Mouse (Mus musculus): ENCODE results near the gene Tm9sf4. TPM values are rescaled to one million over a fixed set of nuclear protein-coding genes. Genes with fewer than 3 reads are reported as not detected.
A peak's percentile ranks its signal among the peaks of the same experiment; 100 is the strongest.

Tm9sf4 gene
- polyA plus RNA-seq, 1 experiment from 2014 or later = 75.8 TPM

GRCm38 (mm10) chr2:153213351-153213750 is 52.2 kb downstream of the Tm9sf4 start:
- H3K9me3 ChIP-seq (replicated peaks; ENCODE audit: control insufficient read depth, low read length) = no peaks in the 10 kb centered on the region
- H3K27ac ChIP-seq (ENCODE audit: low read depth, low read length) = no peak overlapping the region
- 82% methylated on average over 4 of the region's 4 CpGs for WGBS (ENCODE audit: insufficient replicate concordance)
- peaks cover 5% of the 10 kb centered on the region; the same call in 1 of the 2 replicates for H3K4me1 ChIP-seq (ENCODE audit: control insufficient read depth, insufficient read depth, low read length)
- H3K4me3 ChIP-seq (ENCODE audit: low read depth, low read length) = no peak overlapping the region
- H3K36me3 ChIP-seq (ENCODE audit: control insufficient read depth, insufficient read depth, low read length) = peaks cover 12% of the 10 kb centered on the region
- H3K9ac ChIP-seq (ENCODE audit: low read depth, low read length) = no peak overlapping the region
- no peaks in the 10 kb centered on the region for H3K27me3 ChIP-seq (ENCODE audit: control insufficient read depth, insufficient read depth, low read length)
- H3K4me2 ChIP-seq = no peak overlapping the region
- no peak for ATAC-seq (replicated peaks; ENCODE audit: insufficient number of reproducible peaks, low FRiP score, low TSS enrichment)

GRCm38 (mm10) chr2:153214771-153215259 is 53.7 kb downstream of the Tm9sf4 start:
- Histone ChIP-seq H3K9me3 (replicated peaks; ENCODE audit: control insufficient read depth, low read length) (no peaks in the 10 kb centered on the region), H3K4me2 (no peak overlapping the region)
- peak; percentile 68; the same call in 1 of the 2 replicates for ATAC-seq (replicated peaks; ENCODE audit: insufficient number of reproducible peaks, low FRiP score, low TSS enrichment)

GRCm38 (mm10) chr2:153215421-153215820 is 54.3 kb downstream of the Tm9sf4 start:
- H3K4me2 ChIP-seq = no peak overlapping the region
- no peak overlapping the region for H3K9ac ChIP-seq (ENCODE audit: low read depth, low read length)
- H3K4me3 ChIP-seq (ENCODE audit: low read depth, low read length) = no peak overlapping the region
- WGBS (ENCODE audit: insufficient replicate concordance) = 60% methylated on average over 4 of the region's 4 CpGs
- no peak overlapping the region for H3K27ac ChIP-seq (ENCODE audit: low read depth, low read length)
- no peaks in the 10 kb centered on the region for H3K27me3 ChIP-seq (ENCODE audit: control insufficient read depth, insufficient read depth, low read length)
- H3K4me1 ChIP-seq (ENCODE audit: control insufficient read depth, insufficient read depth, low read length) = peaks cover 5% of the 10 kb centered on the region; the same call in 1 of the 2 replicates
- no peaks in the 10 kb centered on the region for H3K36me3 ChIP-seq (ENCODE audit: control insufficient read depth, insufficient read depth, low read length)
- ATAC-seq (replicated peaks; ENCODE audit: insufficient number of reproducible peaks, low FRiP score, low TSS enrichment) = no peak
- no peaks in the 10 kb centered on the region for H3K9me3 ChIP-seq (replicated peaks; ENCODE audit: control insufficient read depth, low read length)

More at GRCm38 (mm10) chr2:153214771-153215259, 53.7 kb downstream of the Tm9sf4 start:
- Histone ChIP-seq H3K27me3 (ENCODE audit: control insufficient read depth, insufficient read depth, low read length) (no peaks in the 10 kb centered on the region), H3K27ac (ENCODE audit: low read depth, low read length) (no peak overlapping the region), H3K36me3 (ENCODE audit: control insufficient read depth, insufficient read depth, low read length) (peaks cover 3% of the 10 kb centered on the region; the same call in 1 of the 2 replicates), H3K4me1 (ENCODE audit: control insufficient read depth, insufficient read depth, low read length) (peaks cover 5% of the 10 kb centered on the region; the same call in 1 of the 2 replicates), H3K9ac (ENCODE audit: low read depth, low read length) (no peak overlapping the region), H3K4me3 (ENCODE audit: low read depth, low read length) (no peak overlapping the region)
- 33% methylated on average over 6 of the region's 6 CpGs for WGBS (ENCODE audit: insufficient replicate concordance)

GRCm38 (mm10) chr2:153217826-153218340 is 56.8 kb downstream of the Tm9sf4 start:
- no peaks in the 10 kb centered on the region for H3K9me3 ChIP-seq (replicated peaks; ENCODE audit: control insufficient read depth, low read length)
- no peak overlapping the region for H3K4me3 ChIP-seq (ENCODE audit: low read depth, low read length)
- no peaks in the 10 kb centered on the region for H3K27me3 ChIP-seq (ENCODE audit: control insufficient read depth, insufficient read depth, low read length)
- WGBS (ENCODE audit: insufficient replicate concordance) = 44% methylated on average over 10 of the region's 10 CpGs
- peaks cover 5% of the 10 kb centered on the region; the same call in 1 of the 2 replicates for H3K4me1 ChIP-seq (ENCODE audit: control insufficient read depth, insufficient read depth, low read length)
- no peak overlapping the region for H3K27ac ChIP-seq (ENCODE audit: low read depth, low read length)
- H3K9ac ChIP-seq (ENCODE audit: low read depth, low read length) = no peak overlapping the region; the same call in 1 of the 2 replicates
- no peak for ATAC-seq (replicated peaks; ENCODE audit: insufficient number of reproducible peaks, low FRiP score, low TSS enrichment)
- no peak overlapping the region for H3K4me2 ChIP-seq
- H3K36me3 ChIP-seq (ENCODE audit: control insufficient read depth, insufficient read depth, low read length) = no peaks in the 10 kb centered on the region

- no peaks in the 10 kb centered on the region for H3K9me3 ChIP-seq (replicated peaks; ENCODE audit: control insufficient read depth, low read length)
- no peak overlapping the region for H3K9ac ChIP-seq (ENCODE audit: low read depth, low read length)
- H3K4me3 ChIP-seq (ENCODE audit: low read depth, low read length) = no peak overlapping the region
- no peaks in the 10 kb centered on the region for H3K36me3 ChIP-seq (ENCODE audit: control insufficient read depth, insufficient read depth, low read length)
- no peak overlapping the region for H3K27ac ChIP-seq (ENCODE audit: low read depth, low read length)
- peaks cover 5% of the 10 kb centered on the region; the same call in 1 of the 2 replicates for H3K4me1 ChIP-seq (ENCODE audit: control insufficient read depth, insufficient read depth, low read length)
- H3K27me3 ChIP-seq (ENCODE audit: control insufficient read depth, insufficient read depth, low read length) = no peaks in the 10 kb centered on the region
- no peak overlapping the region for H3K4me2 ChIP-seq
- WGBS (ENCODE audit: insufficient replicate concordance) = 73% methylated on average over 3 of the region's 3 CpGs
- ATAC-seq (replicated peaks; ENCODE audit: insufficient number of reproducible peaks, low FRiP score, low TSS enrichment) = no peak
These were observed 57.4 kb downstream of the Tm9sf4 start for GRCm38 (mm10) chr2:153218516-153218915.

GRCm38 (mm10) chr2:153221620-153222019 is 60.5 kb downstream of the Tm9sf4 start:
- Histone ChIP-seq H3K4me3 (ENCODE audit: low read depth, low read length) (no peak overlapping the region), H3K4me2 (0 out of 2 replicates have a peak overlapping the region, but pooled peaks have one; percentile 3), H3K36me3 (ENCODE audit: control insufficient read depth, insufficient read depth, low read length) (no peaks in the 10 kb centered on the region), H3K9me3 (replicated peaks; ENCODE audit: control insufficient read depth, low read length) (no peaks in the 10 kb centered on the region), H3K9ac (ENCODE audit: low read depth, low read length) (no peak overlapping the region), H3K4me1 (ENCODE audit: control insufficient read depth, insufficient read depth, low read length) (peaks cover 10% of the 10 kb centered on the region), H3K27ac (ENCODE audit: low read depth, low read length) (peak overlapping the region; percentile 51; the same call in 1 of the 2 replicates), H3K27me3 (ENCODE audit: control insufficient read depth, insufficient read depth, low read length) (no peaks in the 10 kb centered on the region)
- peak; percentile 70; the same call in 1 of the 2 replicates for ATAC-seq (replicated peaks; ENCODE audit: insufficient number of reproducible peaks, low FRiP score, low TSS enrichment)
- WGBS (ENCODE audit: insufficient replicate concordance) = 47% methylated on average over 4 of the region's 4 CpGs

- H3K4me1 ChIP-seq (ENCODE audit: control insufficient read depth, insufficient read depth, low read length) = peaks cover 10% of the 10 kb centered on the region
- H3K9me3 ChIP-seq (replicated peaks; ENCODE audit: control insufficient read depth, low read length) = no peaks in the 10 kb centered on the region
- H3K4me2 ChIP-seq = no peak overlapping the region
- H3K4me3 ChIP-seq (ENCODE audit: low read depth, low read length) = no peak overlapping the region
- H3K36me3 ChIP-seq (ENCODE audit: control insufficient read depth, insufficient read depth, low read length) = no peaks in the 10 kb centered on the region
- no peak overlapping the region for H3K27ac ChIP-seq (ENCODE audit: low read depth, low read length)
- no peak overlapping the region for H3K9ac ChIP-seq (ENCODE audit: low read depth, low read length)
- H3K27me3 ChIP-seq (ENCODE audit: control insufficient read depth, insufficient read depth, low read length) = no peaks in the 10 kb centered on the region
- no peak for ATAC-seq (replicated peaks; ENCODE audit: insufficient number of reproducible peaks, low FRiP score, low TSS enrichment)
These were observed 61.0 kb downstream of the Tm9sf4 start for GRCm38 (mm10) chr2:153222130-153222529.

- H3K36me3 ChIP-seq (ENCODE audit: control insufficient read depth, insufficient read depth, low read length) = no peaks in the 10 kb centered on the region
- no peaks in the 10 kb centered on the region for H3K9me3 ChIP-seq (replicated peaks; ENCODE audit: control insufficient read depth, low read length)
- 94% methylated on average over 2 of the region's 2 CpGs for WGBS (ENCODE audit: insufficient replicate concordance)
- ATAC-seq (replicated peaks; ENCODE audit: insufficient number of reproducible peaks, low FRiP score, low TSS enrichment) = no peak
- no peak overlapping the region for H3K4me2 ChIP-seq
- H3K27me3 ChIP-seq (ENCODE audit: control insufficient read depth, insufficient read depth, low read length) = no peaks in the 10 kb centered on the region
- H3K27ac ChIP-seq (ENCODE audit: low read depth, low read length) = no peak overlapping the region
- H3K4me3 ChIP-seq (ENCODE audit: low read depth, low read length) = no peak overlapping the region
- H3K9ac ChIP-seq (ENCODE audit: low read depth, low read length) = no peak overlapping the region
- peaks cover 10% of the 10 kb centered on the region for H3K4me1 ChIP-seq (ENCODE audit: control insufficient read depth, insufficient read depth, low read length)
These were observed 61.5 kb downstream of the Tm9sf4 start for GRCm38 (mm10) chr2:153222566-153222965.
